Mouse (Mus musculus): Measurements from ENCODE around the gene Il27.

Gene Il27

DNA sequence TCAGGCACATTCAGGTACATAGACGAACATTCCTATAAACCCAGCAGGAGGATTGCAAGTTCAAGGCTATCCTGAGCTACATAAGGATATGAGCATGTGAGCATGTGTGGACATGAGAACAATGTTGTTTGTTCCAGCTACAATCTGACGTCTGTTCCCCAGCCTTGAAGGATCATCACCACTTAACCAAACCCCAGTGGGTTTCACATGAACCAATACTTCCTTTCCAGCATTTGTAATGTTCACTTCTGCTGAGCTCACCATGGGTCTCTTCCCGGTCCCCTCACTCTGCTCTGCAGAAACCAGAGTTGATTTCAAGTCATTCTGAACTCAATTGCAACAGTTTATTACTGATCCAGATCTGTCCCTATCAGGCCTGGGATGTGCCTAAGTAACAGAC, 7.9 kb upstream of the Il27 start:
- DNase-seq, result no peak

DNA sequence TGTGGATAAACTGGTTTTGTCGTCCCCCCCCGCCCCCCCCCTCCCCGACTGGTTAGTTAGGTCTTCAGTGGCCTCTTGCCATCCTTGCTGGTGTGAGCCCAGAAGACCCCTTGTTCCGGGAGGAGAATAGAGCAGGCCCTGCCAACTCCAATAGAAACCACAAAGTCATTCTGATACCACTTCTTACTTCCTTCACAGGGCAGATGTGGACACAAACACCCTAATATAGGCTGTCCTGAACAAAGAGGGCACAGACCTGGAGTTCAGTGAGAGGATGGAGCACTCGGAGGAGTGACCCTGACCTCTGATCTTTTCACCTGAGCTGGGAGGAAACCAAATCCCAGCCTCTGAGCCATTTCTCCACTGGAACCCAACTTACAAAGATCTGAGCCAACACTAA, 7.2 kb upstream of the Il27 start:
- no peak for DNase-seq

DNA sequence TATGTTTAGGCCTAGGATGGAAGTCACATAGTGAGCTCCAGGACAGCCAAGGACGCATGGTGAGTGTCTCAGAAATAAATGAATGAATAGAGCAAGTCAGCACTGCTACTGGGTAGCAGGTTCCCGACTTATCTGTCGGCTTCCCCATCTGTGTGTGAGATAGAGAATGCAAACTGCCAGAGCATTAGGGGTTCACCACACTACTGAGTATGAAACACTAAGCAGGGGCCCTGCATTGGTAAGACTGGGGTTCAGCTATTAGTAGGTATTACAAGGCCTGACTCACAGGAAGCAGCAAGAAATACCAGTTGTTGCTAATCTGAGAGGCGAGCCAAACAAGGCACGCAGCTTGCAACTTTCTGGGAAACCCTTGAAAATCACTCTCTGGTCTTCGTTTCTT, 4.2 kb upstream of the Il27 start:
- DNase-seq, result no peak

DNA sequence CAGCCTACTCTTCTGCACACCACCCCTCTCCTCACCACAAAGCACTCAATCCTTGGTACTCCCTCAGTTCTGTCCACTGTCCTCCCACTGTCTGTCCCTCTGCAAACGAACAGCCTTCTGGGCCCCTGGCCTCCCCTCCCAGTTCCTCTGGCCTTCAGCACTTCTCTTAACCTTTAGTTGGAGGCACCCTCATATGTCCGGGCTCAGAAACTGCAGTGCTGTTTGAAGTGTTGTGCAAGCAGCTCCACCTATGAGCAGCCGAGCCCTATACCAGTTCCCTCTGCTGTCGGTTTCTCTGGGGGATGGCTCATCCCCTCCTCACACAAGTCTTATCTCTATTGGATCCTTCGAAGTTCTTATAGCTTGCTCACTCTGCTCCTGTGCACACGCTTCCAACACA, 1.7 kb upstream of the Il27 start:
- no peak for DNase-seq

DNA sequence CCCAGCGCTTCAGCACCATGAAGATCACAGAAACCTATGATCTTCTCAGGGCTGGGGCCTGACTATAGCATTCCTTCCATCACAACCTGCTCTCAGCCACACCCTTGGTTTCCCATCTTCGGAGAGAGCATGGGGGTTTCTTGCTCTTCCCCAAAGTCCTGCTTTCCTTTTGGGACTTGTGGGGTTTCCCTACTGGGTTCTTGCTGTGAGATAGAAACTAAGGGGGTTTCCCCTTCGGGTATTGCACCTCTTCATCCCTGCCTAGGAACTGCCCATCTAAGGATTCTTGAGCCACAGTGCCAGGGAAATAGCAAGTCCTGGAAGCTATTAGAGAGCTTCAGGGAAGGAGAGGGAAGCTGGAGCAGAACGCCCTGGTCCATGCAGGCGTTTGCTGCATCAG, 1.1 kb upstream of the Il27 start:
- DNase-seq, result no peak

DNA sequence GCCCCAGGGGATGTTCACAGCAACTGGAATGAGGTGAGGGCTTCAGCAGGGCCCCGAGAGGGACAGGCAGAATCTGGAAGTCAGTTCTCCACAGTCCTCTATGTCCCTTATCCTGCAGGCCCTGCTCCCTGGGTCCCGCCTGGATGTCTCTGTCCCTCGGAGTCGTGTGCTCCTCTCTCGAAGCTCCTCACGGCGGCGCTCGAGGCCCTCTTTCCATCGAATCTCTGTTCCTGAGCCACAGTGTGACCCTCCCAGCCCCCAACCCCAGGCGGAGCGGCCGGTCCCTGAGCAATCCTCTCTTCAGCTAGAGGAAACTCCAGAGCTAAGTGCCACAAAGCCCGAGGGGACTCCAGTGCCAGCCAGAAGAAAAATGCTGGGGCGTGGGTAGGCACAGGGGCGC, 7.0 kb downstream of the Il27 start:
- peak; percentile 86 for DNase-seq

DNA sequence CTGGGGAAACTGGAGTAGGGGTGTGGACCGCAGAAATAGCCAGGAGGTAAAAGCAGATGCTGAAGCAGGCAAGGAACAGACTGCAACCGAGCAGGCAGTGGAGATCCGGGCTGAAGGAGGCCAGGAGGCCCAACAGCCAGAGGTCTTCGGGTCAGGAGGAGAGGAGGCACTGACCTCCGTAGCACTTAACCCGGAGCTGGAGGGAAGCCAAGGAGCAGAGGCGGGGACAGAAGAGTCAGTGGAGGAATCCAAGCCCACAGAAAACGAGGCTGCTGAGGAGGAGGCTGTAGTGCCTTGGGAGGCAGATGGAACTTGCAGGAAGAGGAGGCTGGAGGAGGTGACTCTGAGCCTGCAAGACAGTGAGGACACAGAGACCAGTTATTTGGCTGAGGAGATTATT, 7.9 kb downstream of the Il27 start:
- peak; percentile 69 for DNase-seq

DNA sequence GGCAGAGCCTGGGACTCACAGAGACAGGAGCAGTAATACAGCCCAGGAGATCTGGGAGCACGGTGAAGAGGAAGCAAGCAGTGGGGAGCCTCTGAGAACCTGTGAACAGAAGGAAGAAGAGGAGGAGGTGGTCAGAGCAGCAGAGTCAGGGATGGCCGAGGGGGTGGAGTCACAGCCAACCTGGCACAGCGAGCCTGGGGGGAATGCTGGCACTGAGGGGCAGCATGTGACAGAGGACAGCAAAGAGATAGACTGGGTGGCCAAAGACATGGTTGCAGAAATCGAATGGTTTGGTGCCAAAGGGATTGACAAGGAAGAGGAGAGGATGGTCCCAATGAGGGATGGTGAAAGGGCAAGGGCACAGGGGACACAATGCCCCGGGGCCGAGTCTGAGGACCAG, 9.0 kb downstream of the Il27 start, which contains the start of gene Cln3:
TSS of gene Cln3 (minus strand) at position 101 of the 400 bp plus-strand sequence.
- DNase-seq, result no peak

DNA sequence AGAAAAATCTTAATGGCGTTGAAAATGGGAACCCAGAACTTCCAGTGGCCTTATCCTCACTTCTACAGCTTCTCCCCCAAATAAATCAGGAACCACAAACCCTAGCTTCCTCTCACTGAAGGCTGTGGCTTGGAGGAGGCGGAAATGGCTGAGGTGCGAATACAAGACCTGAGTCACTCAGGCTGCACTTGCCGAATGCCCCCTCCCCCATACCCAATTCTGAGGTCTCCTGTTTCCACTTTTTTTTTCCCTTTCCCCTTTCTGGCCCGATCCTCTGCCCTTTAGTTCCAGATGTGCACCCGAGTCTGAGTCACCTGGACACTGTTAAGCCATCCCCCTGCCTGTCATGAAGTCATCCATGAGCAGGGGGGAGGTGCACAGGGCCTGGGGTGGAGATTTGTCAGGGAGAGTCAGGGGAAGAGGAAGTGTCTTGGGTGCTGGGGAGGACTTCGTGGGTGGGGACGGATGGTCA, 10.2 kb downstream of the Il27 start, which contains the start of gene Apobr:
TSS of gene Apobr (plus strand) at position 437 of the 472 bp plus-strand sequence.
- no peak for DNase-seq

DNA sequence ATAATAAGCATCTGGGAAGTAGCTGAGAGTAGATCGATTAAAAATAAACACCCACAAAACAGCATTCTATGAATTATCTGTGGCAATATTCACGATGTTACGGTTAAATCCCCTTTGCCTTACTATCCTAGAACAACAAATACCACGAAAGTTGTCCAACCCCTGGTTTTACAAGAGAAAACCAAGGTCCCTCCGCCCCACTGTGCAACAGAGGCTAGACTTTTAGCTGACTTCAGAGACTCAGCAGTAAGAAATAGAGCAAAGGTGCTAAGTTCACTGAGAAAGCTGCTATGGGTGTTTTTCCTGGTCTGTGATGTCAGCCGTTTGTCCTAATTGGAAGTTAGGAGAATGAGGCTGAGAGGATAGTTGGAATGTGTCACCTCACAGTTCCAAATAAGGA, 11.0 kb downstream of the Il27 start:
- DNase-seq, result no peak

DNA sequence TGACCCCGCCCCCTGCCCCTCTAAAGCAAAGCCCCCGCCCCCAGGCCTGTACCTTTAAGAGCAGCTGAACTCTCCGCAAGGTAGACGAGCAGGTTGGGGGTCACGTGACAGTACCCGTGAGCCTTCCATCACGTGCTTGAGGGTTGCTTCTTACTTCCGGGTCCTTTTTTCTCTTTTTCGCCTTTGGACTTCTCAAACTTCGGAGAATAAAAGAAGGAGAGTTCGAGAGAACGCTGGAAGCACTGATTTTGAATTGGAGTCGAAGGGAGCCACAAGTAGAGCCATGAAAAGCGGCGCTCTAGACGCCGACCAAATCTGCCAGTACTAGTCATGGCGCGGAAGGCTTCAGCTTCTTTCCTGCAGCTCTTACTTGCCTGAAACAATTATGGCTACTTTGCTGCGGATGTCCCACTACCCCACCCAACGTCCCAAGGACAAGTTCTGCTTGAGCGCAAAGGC, 11.5 kb downstream of the Il27 start:
- peak; percentile 93 for DNase-seq

DNA sequence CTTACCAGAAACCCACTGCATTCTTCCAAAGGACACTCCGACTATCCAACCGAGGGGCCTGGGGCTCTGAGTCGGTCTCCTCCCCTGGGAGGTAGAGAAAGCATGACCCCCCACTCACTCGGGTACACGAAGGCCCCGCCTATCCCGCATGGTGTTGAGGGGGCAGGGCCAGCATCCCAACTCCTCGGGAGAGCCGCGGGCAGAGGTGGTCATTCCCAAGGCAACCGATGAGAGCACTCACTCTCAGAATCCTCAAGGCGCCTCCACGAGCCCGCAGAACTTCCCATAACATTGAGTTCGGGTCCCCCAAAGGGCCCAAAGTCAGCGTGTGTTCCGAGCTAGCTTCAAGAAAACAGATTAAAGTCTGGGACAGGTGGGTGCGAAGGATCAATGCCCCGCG, 12.0 kb downstream of the Il27 start:
- peak; percentile 59 for DNase-seq

DNA sequence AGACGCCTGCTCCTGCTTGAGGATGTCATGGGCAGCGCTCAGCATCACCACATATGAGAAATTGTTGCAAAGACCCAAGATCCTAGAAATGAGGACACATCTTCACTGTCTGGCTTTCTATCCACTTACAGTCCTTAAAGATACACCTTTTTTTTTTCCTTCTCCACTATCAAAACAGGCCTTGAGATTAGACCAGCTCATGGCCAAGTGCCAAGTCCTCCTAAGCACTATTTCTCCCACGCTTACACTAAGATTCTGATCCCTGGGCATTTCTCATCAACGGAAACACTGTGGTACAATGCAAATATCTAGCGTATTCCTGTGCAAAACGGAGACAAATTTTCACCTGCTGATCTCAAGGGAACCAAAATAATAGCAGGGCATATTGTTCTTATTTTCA, 13.1 kb downstream of the Il27 start:
- DNase-seq, result no peak

DNA sequence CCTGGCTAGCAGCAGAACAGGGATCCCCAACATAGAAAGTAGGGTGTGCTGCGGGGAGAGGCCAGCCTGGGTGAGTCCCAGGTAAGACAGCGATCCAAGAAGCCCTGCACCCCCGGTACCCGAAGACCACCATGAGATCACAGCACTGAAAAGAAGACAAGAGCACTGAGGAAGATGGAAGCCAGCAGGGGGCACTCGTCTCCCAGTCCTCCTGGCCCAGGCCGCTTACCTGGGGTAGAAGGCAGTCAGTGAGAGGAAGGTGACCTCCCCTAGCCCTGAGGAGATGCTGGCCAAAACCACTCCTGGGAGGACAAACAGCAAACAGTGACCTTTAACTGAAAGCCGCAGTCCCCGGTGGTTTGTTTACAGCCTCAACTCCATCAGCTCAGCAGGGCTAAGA, 15.6 kb downstream of the Il27 start:
- DNase-seq, result peak; percentile 81

DNA sequence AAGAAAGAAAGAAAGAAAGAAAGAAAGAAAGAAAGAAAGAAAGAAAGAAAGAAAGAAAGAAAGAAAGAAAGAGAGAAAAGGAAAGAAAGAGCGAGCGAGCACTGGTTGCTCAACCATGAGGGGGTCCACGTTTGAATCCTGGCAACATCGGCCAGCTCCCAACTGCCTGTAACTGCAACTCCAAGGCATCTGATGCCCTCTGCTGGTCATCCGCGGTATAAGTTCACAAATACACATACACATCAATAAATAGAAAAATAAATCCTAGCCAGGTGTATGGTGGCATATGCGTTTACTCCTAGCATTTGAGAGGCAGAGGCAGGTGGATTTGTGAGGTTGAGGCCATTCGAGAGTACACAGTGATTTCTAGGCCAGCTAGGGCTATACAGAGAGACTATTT, 17.8 kb downstream of the Il27 start:
- peak; percentile 77 for DNase-seq

DNA sequence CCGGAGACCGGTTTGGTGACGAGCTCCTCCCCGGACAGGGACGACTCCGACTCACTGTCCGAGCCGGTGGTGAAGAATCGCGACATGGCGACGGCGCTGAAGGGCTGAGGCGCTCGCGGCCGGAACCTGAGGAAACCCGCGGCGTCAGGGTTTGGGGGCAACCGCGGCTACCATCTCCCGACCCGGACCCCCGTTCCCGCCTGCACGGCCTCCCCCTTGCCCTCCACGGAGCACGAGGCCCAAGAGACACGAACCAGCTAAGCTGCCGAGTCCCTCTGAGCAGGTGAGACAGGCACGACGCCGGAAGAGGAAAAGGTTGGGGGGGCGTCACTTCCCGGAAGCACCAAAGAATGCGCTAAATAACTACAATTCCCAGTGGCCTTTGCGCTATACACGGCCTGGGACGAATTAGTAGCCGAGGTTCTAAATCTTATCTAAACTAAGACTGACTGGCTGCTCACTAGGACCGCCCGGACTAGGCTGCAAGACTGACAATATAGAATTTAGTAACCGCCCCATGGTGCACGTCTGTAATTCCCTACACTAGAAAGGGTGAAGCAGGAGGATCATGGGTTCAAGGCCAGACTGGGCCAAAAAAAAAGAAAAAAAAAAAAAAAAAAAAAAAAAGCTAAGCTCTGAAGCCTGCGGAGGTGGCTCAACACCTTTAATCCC, 28.5 kb downstream of the Il27 start, which contains the start of gene Eif3c:
TSS of gene Eif3c (minus strand) at position 318 of the 672 bp plus-strand sequence.
- DNase-seq, result peak; percentile 89

DNA sequence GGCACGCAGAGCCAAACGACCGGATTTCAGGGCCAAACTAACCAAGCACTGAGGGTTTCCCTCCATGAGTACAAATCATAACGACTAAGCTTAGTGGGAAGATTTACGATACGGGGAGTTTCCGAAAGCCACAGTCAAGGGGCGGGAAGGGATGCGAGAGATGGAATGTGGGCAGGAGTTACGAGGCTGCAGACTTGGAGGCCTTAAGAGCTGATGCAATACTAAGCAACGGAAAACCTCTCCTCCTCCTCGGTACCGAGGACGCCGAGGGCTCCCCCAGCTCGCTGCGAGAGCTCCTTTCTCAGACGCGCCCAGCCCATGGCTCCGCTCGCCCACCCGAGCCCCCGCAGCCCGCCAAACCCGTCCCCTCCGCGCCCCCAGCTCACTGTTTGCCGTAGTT, 29.0 kb downstream of the Il27 start:
- peak; percentile 51 for DNase-seq

DNA sequence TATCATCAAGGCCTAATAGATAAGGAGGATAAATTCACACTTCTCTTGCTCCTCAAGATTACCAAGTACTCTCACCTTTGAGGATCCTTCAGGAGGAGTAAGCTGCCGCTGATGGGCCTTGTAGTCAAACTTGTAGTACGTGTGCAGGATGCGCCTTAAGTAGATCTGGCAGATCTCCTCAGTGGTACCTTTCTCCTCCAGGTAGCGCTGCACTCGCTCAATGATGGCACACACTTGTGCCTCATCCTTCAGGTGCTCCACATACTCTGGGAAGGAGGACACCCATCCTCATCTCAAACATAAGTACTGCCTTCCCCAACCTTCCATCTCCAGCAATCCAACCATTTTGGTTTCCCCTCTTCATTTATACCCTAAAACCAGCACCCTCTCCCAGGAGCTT, 38.1 kb downstream of the Il27 start:
- DNase-seq, result no peak

DNA sequence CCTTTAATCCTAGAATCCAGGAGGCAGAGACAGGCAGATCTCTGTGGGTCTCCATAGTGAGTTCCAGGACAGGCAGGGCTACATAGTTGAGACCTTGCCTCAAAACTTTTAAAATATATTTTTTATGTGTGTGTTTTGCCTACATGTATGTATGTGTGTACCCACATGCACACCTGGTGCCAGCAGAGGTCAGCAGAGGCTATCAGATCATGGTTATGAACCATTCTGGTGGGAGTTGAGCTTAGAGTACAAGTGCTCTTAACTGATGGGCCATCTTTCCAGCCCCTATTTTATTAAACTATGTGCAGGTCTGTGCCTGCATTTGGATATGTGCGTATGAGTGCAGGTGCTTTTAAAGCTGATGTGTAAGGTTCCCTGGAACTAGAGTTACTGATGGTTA, 39.9 kb downstream of the Il27 start:
- DNase-seq, result no peak

DNA sequence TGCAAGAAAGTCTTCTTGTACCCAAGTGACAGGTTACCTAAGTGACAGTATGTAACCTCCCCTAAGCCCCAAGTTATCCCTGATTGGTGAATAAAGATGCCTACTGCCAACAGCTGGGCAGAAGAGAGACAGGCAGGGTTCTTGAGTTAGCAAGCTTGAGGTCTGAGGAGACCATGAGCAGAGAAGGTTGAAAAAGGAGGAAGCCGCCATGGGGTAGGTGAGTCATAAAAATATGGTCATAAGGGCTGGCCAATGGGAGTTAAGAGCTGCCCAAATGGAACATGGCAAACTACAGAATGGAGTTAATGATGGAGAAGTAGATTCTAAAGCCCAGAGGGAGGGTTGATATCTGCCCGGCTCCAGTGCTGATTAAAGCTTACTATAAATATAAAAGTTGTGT, 49.1 kb downstream of the Il27 start:
- no peak for DNase-seq

DNA sequence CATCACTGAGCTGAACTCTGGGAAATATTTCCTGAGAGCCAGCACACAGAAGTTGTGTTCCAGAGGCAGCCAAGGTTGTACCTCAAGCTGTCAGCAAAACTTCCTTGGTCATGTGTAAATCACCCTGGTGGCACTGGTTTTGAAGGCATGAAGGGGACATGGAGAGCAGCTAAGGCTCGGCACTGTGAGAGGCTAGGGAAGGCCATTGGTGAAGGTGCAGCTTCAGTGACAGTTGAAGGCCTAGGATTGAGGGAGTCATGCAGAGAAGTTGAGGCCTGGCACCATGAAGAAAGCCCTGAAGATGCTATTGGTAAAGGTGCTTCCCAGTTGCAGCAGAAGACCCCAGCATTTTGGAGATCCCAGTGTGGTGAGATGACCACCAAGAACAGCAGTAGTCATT, 53.1 kb downstream of the Il27 start:
- no peak for DNase-seq
